Mouse (Mus musculus): ENCODE data around the gene Fbxw10. TPM values are rescaled to one million over a fixed set of nuclear protein-coding genes. Genes with fewer than 3 reads are reported as not detected.

The Fbxw10 gene
- 3.3 TPM for total RNA-seq (2023)

GRCm38 (mm10) chr11:62846961-62847654 lies at the start of gene Fbxw10:
TSS of gene Fbxw10 (plus strand) at chr11:62847069.

DNA sequence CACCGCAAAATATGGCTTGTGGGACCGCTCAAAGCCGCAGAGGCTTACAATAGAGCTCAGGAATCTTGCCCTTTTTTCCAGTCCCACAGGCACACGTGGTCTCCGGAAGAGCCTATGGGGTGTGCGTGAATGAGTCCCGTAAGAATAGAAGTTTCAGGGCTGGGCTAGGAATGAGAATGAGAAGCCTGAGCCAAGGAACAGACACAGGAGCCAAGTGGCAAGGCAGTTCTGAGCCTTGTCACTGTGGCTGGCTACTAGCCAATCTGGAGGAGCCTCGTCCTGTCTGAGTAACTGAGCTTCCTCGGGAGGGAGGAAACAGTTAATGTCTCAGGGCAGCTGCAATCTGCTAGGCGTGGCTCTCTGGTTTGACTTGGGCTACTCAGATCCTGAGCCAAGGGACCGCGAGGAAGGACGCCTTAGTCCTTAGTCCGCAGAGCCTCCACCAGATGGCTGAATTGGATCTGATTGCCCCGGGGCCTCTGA lies 26.8 kb upstream of the Fbxw10 start, which contains the start of gene Trim16:
TSS of gene Trim16 (plus strand) at position 173 of the 483 bp plus-strand sequence.

GRCm38 (mm10) chr11:62879220-62880048 lies 32.6 kb downstream of the Fbxw10 start, which contains the start of gene Tvp23b:
TSS of gene Tvp23b (plus strand) at chr11:62879455.

Other genes with a start within 250 kb of the Fbxw10 start
- 0.85 TPM for gene Lrrc75a, start 198.5 kb upstream of the Fbxw10 start, total RNA-seq (2023)
- gene Mmgt2, start 198.4 kb upstream of the Fbxw10 start, total RNA-seq (2023): 8.4 TPM
- gene Zfp287, start 115.2 kb upstream of the Fbxw10 start, total RNA-seq (2023): 18.2 TPM
- gene Gm10428, start 94.0 kb upstream of the Fbxw10 start, total RNA-seq (2023): not detected
- gene Zfp286, start 57.6 kb upstream of the Fbxw10 start, total RNA-seq (2023): 1.9 TPM
- gene Trim16, start 26.8 kb upstream of the Fbxw10 start, total RNA-seq (2023): 1.1 TPM
- gene Tvp23b, start 32.4 kb downstream of the Fbxw10 start, total RNA-seq (2023): 13.3 TPM
- gene Cdrt4, start 104.1 kb downstream of the Fbxw10 start, total RNA-seq (2023): not detected
- not detected for gene Tekt3, start 214.6 kb downstream of the Fbxw10 start, total RNA-seq (2023)

All from CD4-positive naive resting alpha-beta T cell, adult 76 days (primary cell).